Mouse (Mus musculus) ES-Bruce4 (cell line): ENCODE measurements around the gene Cltb. TPM values are rescaled to one million over a fixed set of nuclear protein-coding genes. Genes with fewer than 3 reads are reported as not detected.

ENCODE experiments used
- H3K27ac ChIP-seq: 2 replicates; pipeline ENCODE4 v1.5.1; 2012; ENCODE audit warnings: low read length, inconsistent platforms; ENCODE audit not compliant: insufficient read depth
- H3K27me3 ChIP-seq: 2 replicates; pipeline ENCODE4 v1.6.1; 2012; ENCODE audit warnings: mild to moderate bottlenecking, low read length, inconsistent platforms; ENCODE audit not compliant: control insufficient read depth, poor library complexity, insufficient read depth, severe bottlenecking
- H3K36me3 ChIP-seq: 2 replicates; pipeline ENCODE4 v1.6.1; 2012; ENCODE audit warnings: inconsistent platforms, mild to moderate bottlenecking, low read length, moderate library complexity; ENCODE audit not compliant: control insufficient read depth, poor library complexity, insufficient read depth, severe bottlenecking
- H3K4me1 ChIP-seq: one replicate; pipeline ENCODE4 v1.8.1; 2011; ENCODE audit warnings: low read length; ENCODE audit not compliant: control insufficient read depth, insufficient read depth
- H3K4me3 ChIP-seq: 2 replicates; pipeline ENCODE4 v1.5.1; 2011; ENCODE audit warnings: low read depth, mild to moderate bottlenecking, low read length
- H3K9ac ChIP-seq: 2 replicates; pipeline ENCODE4 v1.6.1; 2012; ENCODE audit warnings: low read depth, mild to moderate bottlenecking, inconsistent platforms; ENCODE audit not compliant: poor library complexity, severe bottlenecking
- H3K9me3 ChIP-seq: replicated peaks from 2 replicates; pipeline ENCODE4 v1.6.1; 2012; ENCODE audit warnings: mild to moderate bottlenecking, low read length, inconsistent platforms; ENCODE audit not compliant: control insufficient read depth, poor library complexity, insufficient read depth, severe bottlenecking
- CTCF ChIP-seq: IDR thresholded peaks from one replicate; pipeline ENCODE4 v1.8.1; 2011; ENCODE audit warnings: low read depth, low read length
- EP300 ChIP-seq: IDR thresholded peaks from 2 replicates; pipeline ENCODE4 v1.6.1; 2011; ENCODE audit warnings: low read depth, low read length; ENCODE audit not compliant: insufficient read depth
- POLR2A ChIP-seq: IDR thresholded peaks from one replicate; pipeline ENCODE4 v1.8.1; 2011; ENCODE audit warnings: low read length; ENCODE audit not compliant: insufficient read depth
- polyA plus RNA-seq: library from polyadenylated mRNA; stranded (reverse); fragments of >200 nt; gene quantifications from 2 replicates; pipeline ENCODE4 v1.2.4, GENCODE M21; 2011; ENCODE audit warnings: low read depth; ENCODE audit not compliant: missing spikeins, insufficient read depth, insufficient read length

The Cltb gene
- polyA plus RNA-seq, 1 experiment, result 27.5 TPM

GRCm38 (mm10) chr13:54556176-54556575, 55.0 kb downstream of the Cltb start:
- H3K4me1 ChIP-seq, result no peaks in the 10 kb centered on the region
- H3K27me3 ChIP-seq, result no peaks in the 10 kb centered on the region
- H3K27ac ChIP-seq, result no peak overlapping the region
- no peak overlapping the region for H3K4me3 ChIP-seq
- TF ChIP-seq POLR2A, result no peak
- no peak for TF ChIP-seq EP300
- H3K36me3 ChIP-seq, result peaks cover 57% of the 10 kb centered on the region
- no peak overlapping the region for H3K9ac ChIP-seq
- no peaks in the 10 kb centered on the region for H3K9me3 ChIP-seq

- no peaks in the 10 kb centered on the region for H3K27me3 ChIP-seq
- no peaks in the 10 kb centered on the region for H3K9me3 ChIP-seq
- no peak overlapping the region for H3K4me3 ChIP-seq
- no peak overlapping the region for H3K9ac ChIP-seq
- H3K36me3 ChIP-seq, result peaks cover 33% of the 10 kb centered on the region
- H3K4me1 ChIP-seq, result no peaks in the 10 kb centered on the region
- H3K27ac ChIP-seq, result no peak overlapping the region
- TF ChIP-seq POLR2A (no peak), EP300 (no peak), CTCF (no peak)
Observed at GRCm38 (mm10) chr13:54548036-54548435, 63.1 kb downstream of the Cltb start.

Other genes starting within 250 kb of the Cltb start
- gene Cplx2, start 240.0 kb downstream of the Cltb start, polyA plus RNA-seq, result 1.9 and 2.0 TPM in 2 replicates
- gene Thoc3, start 142.5 kb downstream of the Cltb start, polyA plus RNA-seq, result 38.7 and 41.5 TPM in 2 replicates
- 19.1 and 22.8 TPM in 2 replicates for gene Simc1, start 107.6 kb downstream of the Cltb start, polyA plus RNA-seq
- 110 and 111 TPM in 2 replicates for gene 4833439L19Rik, start 45.9 kb downstream of the Cltb start, polyA plus RNA-seq
- 10.3 and 11.1 TPM in 2 replicates for gene Arl10, start 36.3 kb downstream of the Cltb start, polyA plus RNA-seq
- gene Nop16, start 21.3 kb downstream of the Cltb start, polyA plus RNA-seq, result 61.8 and 65.5 TPM in 2 replicates
- gene Higd2a, start 21.1 kb downstream of the Cltb start, polyA plus RNA-seq, result 104 and 116 TPM in 2 replicates
- 69.3 and 70.5 TPM in 2 replicates for gene Faf2, start 10.4 kb upstream of the Cltb start, polyA plus RNA-seq
- 153 and 171 TPM in 2 replicates for gene Rnf44, start 82.6 kb upstream of the Cltb start, polyA plus RNA-seq
- not detected in 2 replicates for gene Cdhr2, start 90.1 kb upstream of the Cltb start, polyA plus RNA-seq
- not detected in 2 replicates for gene Gprin1, start 138.5 kb upstream of the Cltb start, polyA plus RNA-seq
- gene Sncb, start 155.3 kb upstream of the Cltb start, polyA plus RNA-seq, result 2.7 and 2.8 TPM in 2 replicates
- not detected in 2 replicates for gene Eif4e1b, start 172.7 kb upstream of the Cltb start, polyA plus RNA-seq
- gene Tspan17, start 178.0 kb upstream of the Cltb start, polyA plus RNA-seq, result 7.0 and 12.3 TPM in 2 replicates